ENCODE assay signal across 17 mouse cellular contexts in genomic region chr12:9271484-9271883, GRCm38 (mm10).
"Had no signal": no experiment of that assay in that cellular context is flagged by ENCODE, and none has a peak within 500 bp of the region (broad histone marks: within the 10 kb centered on the region; RNA-seq: fewer than 3 reads in every experiment).

No protein-coding gene starts in this region.

- H3K4me3 ChIP-seq: lung, embryonic 15.5 days; midbrain, embryonic 13.5 days; midbrain, embryonic 15.5 days; neural tube, embryonic 12.5 days; stomach, embryonic 15.5 days had no signal

- DNase-seq: liver, postnatal 0 days; lung, adult 2 months; lung, postnatal 14 days; lung, postnatal 36 days; right cerebral cortex, postnatal 14 days; thymus, adult 2 months; thymus, postnatal 25 days; thymus, postnatal 4 days had no signal

- H3K4me2 ChIP-seq: lung, embryonic 15.5 days; midbrain, embryonic 11.5 days; midbrain, embryonic 13.5 days; midbrain, embryonic 15.5 days; neural tube, embryonic 12.5 days; stomach, embryonic 15.5 days had no signal

- H3K4me1 ChIP-seq: lung, embryonic 15.5 days; midbrain, embryonic 13.5 days; midbrain, embryonic 15.5 days; neural tube, embryonic 12.5 days; stomach, embryonic 15.5 days had no signal

- H3K9ac ChIP-seq: liver, postnatal 0 days; lung, embryonic 15.5 days; midbrain, embryonic 13.5 days; midbrain, embryonic 15.5 days; neural tube, embryonic 12.5 days; stomach, embryonic 15.5 days had no signal

- H3K27ac ChIP-seq: lung, embryonic 15.5 days; macrophage; midbrain, embryonic 13.5 days; midbrain, embryonic 15.5 days; neural tube, embryonic 12.5 days; stomach, embryonic 15.5 days; stomach, postnatal 0 days had no signal

- H3K27me3 ChIP-seq: lung, embryonic 15.5 days; midbrain, embryonic 13.5 days; midbrain, embryonic 15.5 days; neural tube, embryonic 12.5 days; stomach, embryonic 15.5 days had no signal

- H3K36me3 ChIP-seq: lung, embryonic 15.5 days; midbrain, embryonic 13.5 days; midbrain, embryonic 15.5 days; neural tube, embryonic 12.5 days; stomach, embryonic 15.5 days had no signal

- ATAC-seq: liver, postnatal 0 days; lung, postnatal 0 days; midbrain, embryonic 13.5 days; midbrain, embryonic 15.5 days had no signal

- H3K9me3 ChIP-seq: lung, embryonic 15.5 days; midbrain, embryonic 13.5 days; midbrain, embryonic 15.5 days; neural tube, embryonic 12.5 days; stomach, embryonic 15.5 days had no signal
